Mouse (Mus musculus) bone marrow macrophage, adult 2 months (primary cell): ENCODE measurements at regions not wholly inside any gene's neighbourhood (a gene's known extent, or its start where the extent isn't known, plus 50 kb on each side); places are given as distances from the start of the nearest gene placed in this dataset.

ENCODE experiments used
- H3K27ac ChIP-seq: 2 replicates; pipeline ENCODE4 v1.5.1; 2012; ENCODE audit warnings: low read depth, low read length; ENCODE audit not compliant: insufficient read depth
- H3K4me1 ChIP-seq: 2 replicates; pipeline ENCODE4 v1.6.1; 2012; ENCODE audit warnings: low read length; ENCODE audit not compliant: control insufficient read depth, insufficient read depth
- H3K4me3 ChIP-seq: 2 replicates; pipeline ENCODE4 v1.5.1; 2012; ENCODE audit warnings: mild to moderate bottlenecking, low read length, moderate library complexity; ENCODE audit not compliant: insufficient read depth
- CTCF ChIP-seq: IDR thresholded peaks from 2 replicates; pipeline ENCODE4 v1.5.1; 2012; ENCODE audit warnings: low read depth, mild to moderate bottlenecking, low read length, moderate library complexity
- POLR2A ChIP-seq: IDR thresholded peaks from 2 replicates; pipeline ENCODE4 v1.6.1; 2012; ENCODE audit warnings: mild to moderate bottlenecking, low read depth, low read length, borderline replicate concordance

DNA sequence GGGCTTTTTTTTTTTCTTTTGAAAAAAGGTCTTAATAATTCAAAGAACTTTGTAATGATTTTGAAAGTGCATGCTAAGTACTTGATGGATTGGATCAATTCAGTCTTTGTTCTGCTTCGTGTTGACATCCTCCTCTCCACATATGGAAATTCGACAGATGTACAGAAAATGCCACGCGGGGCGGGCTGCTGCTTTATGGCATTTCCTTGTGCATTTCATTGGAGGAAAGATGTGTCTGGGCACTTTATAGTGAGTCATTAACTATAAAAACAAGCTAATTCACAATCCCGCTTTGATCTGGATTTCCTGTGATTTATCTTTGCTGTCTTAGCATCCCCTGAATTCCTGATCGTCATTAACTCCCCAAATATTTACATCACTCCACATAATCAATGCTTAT, 173.5 kb upstream of the Nr5a2 start:
- TF ChIP-seq POLR2A: no peak
- no peak for TF ChIP-seq CTCF
- Histone ChIP-seq H3K4me1 (no peaks in the 10 kb centered on the region), H3K4me3 (no peak overlapping the region), H3K27ac (no peak overlapping the region)

DNA sequence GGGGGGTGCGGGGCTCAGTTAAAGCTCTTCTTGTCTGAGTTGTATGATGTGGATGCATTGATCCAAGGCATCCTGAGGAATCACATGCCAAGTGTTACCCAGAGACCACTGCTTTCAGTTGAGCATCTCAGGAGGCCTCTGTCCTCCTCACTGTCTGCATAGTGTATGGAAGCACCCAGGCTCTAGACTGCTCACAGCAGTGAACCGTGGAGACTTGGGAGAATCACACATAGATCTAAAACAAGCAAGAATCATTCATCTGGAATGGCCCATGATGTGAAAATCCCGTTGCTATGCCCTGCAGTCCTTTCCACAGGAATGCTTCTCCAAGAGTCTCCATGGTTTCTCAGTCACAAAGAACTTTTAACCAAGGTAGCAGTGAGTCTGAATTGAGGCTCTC, 170.0 kb upstream of the Nr5a2 start:
- H3K4me3 ChIP-seq: no peak overlapping the region
- TF ChIP-seq POLR2A (no peak), CTCF (no peak)
- H3K4me1 ChIP-seq: no peaks in the 10 kb centered on the region
- no peak overlapping the region for H3K27ac ChIP-seq

DNA sequence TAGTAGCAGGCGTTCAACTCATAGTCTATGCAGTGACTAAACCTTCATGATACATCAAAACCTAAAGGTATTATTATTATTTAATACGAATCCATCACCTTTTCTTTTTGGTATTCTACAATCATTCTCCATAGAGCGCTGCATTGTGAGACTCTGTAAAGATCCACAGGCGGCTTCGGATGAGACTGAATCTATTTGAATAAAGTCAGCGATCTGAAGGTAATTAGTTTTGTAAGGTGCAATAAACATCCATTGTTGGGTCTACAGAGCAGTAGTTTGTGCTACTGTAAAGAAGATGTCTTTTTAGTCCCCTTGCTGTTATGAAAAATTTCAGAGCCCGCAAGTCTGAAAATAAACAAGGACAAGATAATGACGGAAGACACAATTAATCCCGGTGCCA, 168.9 kb upstream of the Nr5a2 start:
- H3K4me1 ChIP-seq: no peaks in the 10 kb centered on the region
- H3K27ac ChIP-seq: no peak overlapping the region
- no peak for TF ChIP-seq CTCF
- no peak overlapping the region for H3K4me3 ChIP-seq

DNA sequence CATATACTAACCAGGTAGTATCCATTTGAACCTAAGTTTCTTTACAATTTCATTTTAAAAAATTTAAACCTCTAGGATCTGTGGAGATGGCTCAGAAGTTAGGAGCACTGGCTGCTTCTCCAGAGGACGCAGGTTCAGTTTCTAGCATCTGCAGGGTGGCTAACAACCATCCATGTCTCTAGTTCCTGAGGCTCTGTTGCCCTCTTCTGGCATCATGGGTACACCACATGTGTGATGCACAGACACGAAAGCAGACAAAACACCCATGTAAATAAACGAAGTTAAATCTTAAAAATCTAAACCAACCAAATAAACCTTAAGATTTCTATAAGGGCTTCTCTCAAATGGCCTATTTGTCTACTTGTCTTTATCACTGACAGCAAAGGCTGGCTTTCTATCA, 157.6 kb upstream of the Nr5a2 start:
- no peak for TF ChIP-seq CTCF
- no peak for TF ChIP-seq POLR2A
- Histone ChIP-seq H3K4me3 (no peak overlapping the region), H3K4me1 (no peaks in the 10 kb centered on the region), H3K27ac (no peak overlapping the region)

DNA sequence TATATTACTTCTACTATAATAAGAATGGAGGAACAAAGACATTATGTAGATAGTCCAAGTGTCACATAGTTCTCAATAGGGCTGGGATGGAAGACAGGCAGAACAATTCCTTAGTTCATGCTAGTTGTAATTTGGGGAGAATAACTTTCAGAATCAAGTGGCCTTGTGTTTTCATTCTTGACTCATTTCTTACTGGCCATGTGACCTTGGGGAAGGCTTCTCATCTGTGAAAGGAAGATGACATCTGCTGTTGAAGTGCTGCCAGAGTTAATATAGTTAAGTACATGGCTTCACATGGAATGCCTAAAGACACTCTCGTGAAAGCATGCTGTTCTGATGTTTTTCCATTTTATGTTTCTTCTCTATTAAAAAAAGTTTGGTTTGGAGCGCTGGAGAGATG, 146.2 kb upstream of the Nr5a2 start:
- no peak for TF ChIP-seq CTCF
- TF ChIP-seq POLR2A: no peak
- Histone ChIP-seq H3K4me1 (no peaks in the 10 kb centered on the region), H3K4me3 (no peak overlapping the region), H3K27ac (no peak overlapping the region)

DNA sequence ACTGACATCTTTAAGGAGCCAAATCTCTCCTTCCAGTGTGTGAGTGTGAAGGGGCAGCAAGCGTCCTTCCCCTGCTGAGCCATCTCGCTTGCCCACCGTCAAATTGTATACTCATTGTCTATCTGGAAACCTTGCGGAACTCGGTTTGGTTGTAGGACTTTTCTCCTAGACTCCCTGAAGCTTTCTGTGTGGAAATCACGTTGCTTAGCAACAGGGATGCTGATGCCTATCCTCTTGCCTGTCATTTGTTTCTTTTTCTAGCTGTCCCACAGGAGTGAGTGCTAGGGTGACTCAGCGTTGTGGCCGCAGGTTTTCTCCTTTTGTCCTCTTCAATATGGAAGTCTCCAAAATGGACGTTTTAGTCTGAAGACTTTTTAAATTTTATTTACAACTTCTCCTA, 131.5 kb upstream of the Nr5a2 start:
- Histone ChIP-seq H3K27ac (no peak overlapping the region), H3K4me1 (no peaks in the 10 kb centered on the region), H3K4me3 (no peak overlapping the region)
- TF ChIP-seq CTCF (no peak), POLR2A (no peak)

DNA sequence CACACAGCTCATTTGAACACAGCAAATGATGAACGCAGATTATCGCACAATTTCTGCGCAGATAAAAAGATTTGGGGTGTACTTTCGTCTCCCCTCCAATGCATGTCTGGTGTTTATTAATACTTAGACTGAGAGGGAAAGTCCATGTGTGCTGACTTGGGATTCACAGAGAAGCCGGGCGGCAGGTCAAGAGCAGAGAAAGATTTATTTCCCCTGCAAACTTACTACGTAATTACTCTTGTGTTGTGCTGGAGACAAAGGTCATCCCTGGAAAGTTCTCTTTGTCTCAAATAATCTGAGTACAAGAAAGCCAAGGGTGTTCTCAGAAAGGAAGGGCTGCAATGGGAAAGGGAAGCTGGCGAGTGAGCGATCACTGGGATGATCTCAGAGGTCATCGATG, 127.9 kb upstream of the Nr5a2 start:
- TF ChIP-seq POLR2A: no peak
- no peak overlapping the region for H3K4me3 ChIP-seq
- no peak overlapping the region for H3K27ac ChIP-seq
- H3K4me1 ChIP-seq: no peaks in the 10 kb centered on the region

DNA sequence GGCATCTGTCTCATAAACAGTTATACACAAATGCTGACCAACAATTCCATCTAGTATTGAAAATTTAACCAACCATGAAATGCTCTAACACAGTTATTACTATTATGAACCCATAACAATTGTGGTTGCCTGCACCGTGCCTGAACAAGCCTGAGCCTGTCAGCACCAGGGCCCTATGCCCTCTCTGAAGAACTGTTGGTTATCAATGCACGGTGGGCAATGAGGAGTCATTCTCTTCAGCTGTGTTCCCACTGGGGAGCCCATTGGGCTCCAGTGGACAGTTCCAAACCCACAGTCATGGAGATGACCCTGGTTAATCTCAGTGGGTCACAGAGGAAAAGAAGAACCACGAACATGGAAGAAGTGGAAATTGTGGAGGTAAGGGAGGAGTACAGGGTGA, 126.5 kb upstream of the Nr5a2 start:
- Histone ChIP-seq H3K4me1 (no peaks in the 10 kb centered on the region), H3K4me3 (no peak overlapping the region), H3K27ac (no peak overlapping the region)
- no peak for TF ChIP-seq POLR2A
- TF ChIP-seq CTCF: no peak

DNA sequence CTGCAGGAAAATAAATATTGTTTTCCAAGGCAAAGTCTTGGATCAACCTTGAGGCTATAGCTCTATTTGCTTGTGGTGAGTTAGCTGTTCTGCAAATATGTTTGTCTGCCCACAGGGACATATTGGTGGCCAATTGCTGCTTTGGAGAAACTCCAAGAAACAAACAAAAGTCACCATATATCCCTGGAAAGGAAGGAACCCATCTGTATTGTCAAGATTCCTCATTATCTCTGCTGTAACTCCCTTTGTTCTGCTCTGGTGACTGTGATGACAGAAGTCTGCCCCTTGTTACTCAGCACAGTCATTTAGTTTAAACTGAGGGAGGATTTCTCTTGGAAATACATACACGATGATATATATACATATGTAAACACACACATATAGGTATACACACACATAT, 123.3 kb upstream of the Nr5a2 start:
- H3K27ac ChIP-seq: no peak overlapping the region
- TF ChIP-seq POLR2A (no peak), CTCF (no peak)
- no peaks in the 10 kb centered on the region for H3K4me1 ChIP-seq
- H3K4me3 ChIP-seq: no peak overlapping the region

DNA sequence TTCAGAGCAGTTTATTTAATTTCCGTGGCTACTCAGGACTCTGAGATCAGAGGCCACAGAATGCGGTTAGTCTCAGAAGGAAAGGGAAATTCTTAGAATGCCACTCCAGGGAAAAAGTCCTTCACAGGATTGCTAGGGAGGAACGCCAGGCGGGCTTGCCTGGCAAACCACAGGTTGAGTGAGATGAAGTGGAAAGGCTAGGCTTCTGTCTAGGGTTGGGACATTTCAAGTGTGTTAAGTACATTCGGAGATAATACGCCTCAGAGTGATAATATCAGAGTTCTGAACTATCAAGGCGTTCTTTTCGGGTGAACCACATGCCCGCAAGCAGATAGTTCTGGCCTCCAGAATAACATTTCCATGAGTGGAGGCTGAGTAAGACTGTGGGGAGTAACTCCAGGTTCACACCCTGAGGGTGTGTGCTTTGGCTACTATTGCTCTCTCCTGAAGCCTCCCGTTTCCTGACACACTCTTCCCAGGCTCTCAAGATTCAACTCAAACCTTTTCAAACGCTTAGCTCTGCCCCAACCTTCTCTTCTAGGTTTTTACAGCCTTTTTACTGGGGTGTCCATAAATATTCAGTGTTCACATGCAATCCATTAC, 119.3 kb upstream of the Nr5a2 start:
- H3K4me1 ChIP-seq: no peaks in the 10 kb centered on the region
- TF ChIP-seq CTCF: no peak
- TF ChIP-seq POLR2A: no peak
- no peak overlapping the region for H3K4me3 ChIP-seq
- no peak overlapping the region for H3K27ac ChIP-seq

DNA sequence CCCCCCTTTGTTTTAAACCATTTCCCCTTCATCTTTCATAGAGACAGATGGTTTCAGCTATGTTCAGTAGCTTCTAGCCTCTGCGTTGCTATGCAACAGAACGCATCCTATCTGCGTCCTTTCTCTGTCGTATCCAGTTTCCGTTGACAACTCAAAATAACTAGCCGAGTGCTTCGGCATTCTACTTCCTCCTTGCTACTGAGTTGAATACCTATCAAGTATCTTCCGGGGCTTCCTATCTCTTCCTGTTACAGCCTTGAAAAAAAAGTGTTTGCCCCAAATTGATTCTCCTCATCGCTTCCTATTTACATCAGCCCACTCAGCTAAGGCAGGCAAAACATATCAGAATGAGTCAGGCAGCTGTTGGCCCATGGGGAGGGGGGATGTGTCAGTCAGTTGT, 114.5 kb upstream of the Nr5a2 start:
- Histone ChIP-seq H3K27ac (no peak overlapping the region), H3K4me1 (no peaks in the 10 kb centered on the region), H3K4me3 (no peak overlapping the region)
- no peak for TF ChIP-seq POLR2A
